Mouse (Mus musculus): ENCODE results near the gene Cuedc1.

The Cuedc1 gene

GRCm38 (mm10) chr11:88203712-88204532 lies 106.1 kb downstream of the Cuedc1 start, which contains the start of gene Mrps23:
Gene Mrps23, plus strand, starts transcription at chr11:88204388.
- TF ChIP-seq GATA4 (IDR thresholded peaks at IDR 0.05; ENCODE audit: insufficient replicate concordance, low read length) = peak; percentile 18; the same call in 1 of the 2 replicates

DNA sequence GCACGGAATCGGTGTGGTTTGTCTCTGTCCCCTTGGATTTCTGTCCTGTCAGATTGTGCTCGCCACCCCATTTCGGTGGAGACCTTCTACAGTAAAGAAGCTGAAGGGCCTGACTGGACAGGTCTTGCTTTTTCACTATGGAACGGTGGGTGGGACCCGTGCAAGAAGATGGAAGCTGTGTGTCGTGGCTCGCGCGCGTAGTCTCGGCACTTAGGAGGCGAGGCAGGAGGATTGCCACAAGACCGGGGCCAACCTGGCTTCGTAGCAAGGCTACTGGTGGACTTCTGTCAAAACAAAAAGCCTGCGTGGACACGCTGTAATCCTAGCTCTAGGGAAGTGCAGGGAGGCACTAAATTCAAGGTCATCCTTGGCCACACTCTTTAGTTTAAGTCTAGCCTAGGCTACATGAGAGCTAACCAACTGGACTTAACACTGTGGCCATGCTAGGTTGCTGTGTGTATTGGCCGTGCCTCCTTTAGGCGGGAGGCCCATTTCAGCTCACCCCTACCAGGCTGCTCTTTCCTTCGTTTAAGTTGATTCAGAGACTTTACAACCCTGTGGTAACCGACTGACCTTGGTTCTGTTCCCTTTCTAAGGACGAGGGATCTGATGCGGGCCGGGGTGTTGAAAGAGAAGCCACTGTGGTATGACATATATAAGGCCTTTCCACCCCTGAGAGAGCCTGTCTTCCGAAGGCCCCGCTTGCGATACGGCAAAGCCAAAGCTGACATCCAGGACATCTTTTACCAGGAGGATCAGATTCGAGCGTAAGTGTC lies 106.9 kb downstream of the Cuedc1 start:
- TF ChIP-seq GATA4 (IDR thresholded peaks at IDR 0.05; ENCODE audit: insufficient replicate concordance, low read length) = no peak

- no peak for TF ChIP-seq GATA4 (IDR thresholded peaks at IDR 0.05; ENCODE audit: insufficient replicate concordance, low read length)
Measured at GRCm38 (mm10) chr11:88207697-88208096, 109.8 kb downstream of the Cuedc1 start.

DNA sequence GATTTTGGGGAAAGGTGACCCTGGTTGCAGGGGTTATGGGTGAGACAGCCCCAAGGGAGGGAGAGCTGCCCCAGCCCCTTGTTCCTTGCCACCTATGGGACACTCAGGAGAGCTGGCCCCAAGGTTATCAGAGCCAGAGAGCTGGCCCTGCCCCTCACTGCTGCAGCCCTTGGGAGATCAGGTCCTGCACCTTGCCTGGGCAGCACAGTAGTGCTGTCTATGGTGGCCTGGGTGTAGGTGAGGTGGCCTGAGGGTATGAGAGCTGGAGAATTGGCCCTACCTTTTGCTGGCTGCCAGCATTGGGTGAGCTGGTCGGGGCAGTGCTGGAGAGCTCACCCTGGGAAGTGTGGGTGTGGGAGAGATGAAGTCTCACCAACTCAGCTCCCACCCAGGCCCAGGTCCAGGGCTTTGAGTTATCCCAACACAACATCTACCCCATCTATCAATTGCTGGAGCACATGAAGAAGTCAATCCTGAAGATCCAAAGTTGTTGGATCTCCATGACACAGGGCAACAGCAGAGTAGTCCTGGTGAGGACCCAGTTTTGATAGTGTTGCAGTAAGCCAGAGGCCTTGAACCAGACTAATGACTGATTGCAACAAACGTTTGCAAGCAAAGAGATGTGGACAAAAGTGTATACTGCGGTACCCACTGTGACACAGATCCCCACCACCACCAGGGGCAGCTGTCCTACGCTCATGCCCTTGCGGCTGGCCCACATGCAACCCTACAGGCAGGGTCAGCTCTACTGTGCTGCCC lies 114.1 kb downstream of the Cuedc1 start:
- no peak for TF ChIP-seq GATA4 (IDR thresholded peaks at IDR 0.05; ENCODE audit: insufficient replicate concordance, low read length)

GRCm38 (mm10) chr11:88213757-88214156 lies 115.9 kb downstream of the Cuedc1 start:
- no peak for TF ChIP-seq GATA4 (IDR thresholded peaks at IDR 0.05; ENCODE audit: insufficient replicate concordance, low read length)

DNA sequence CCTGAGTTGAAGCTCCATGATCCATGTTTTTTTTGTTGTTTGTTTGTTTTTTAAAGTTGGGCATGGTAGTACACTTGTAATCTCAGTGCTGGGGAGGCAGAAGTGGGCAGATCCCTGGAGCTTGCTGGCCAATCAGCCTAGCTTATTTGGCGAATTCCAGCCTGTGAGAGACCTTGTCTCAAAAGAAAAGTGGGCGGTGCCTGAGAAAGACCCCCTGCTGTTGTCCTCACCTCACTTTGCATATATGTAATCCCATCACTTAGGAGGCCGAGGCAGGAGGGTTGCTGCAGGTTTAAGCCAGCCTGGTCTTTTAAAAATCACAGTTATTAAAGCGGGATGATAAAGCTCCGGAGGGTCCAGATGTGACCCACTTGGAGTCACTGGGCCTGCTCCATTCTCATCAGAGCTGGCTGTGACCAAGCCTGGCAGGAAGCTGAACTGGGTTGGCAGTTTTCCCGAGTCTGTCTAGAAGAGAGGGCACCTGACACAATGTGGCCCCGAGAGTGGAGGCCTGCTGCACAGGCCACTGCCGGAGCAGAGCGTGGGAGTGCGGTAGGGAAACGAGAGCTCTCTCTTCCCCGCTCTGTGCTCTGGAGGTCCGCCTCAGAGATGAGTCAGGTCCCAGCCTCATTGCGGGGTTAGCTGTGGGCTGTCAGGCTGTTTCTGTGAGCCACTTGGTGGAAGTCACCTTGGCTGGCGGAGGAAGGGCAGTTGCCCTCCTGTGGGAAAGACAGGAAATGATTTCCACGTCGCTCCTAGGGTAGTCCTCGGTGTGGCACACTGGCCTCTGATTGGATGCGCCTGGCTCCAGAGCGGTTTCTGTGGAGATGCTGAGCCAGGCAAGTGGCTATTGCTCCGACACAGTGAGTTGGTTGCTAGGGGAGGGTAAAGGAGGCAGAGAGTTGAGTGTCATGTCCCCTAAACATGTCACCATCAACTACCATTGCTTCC lies 117.3 kb downstream of the Cuedc1 start:
- no peak for TF ChIP-seq GATA4 (IDR thresholded peaks at IDR 0.05; ENCODE audit: insufficient replicate concordance, low read length)

- TF ChIP-seq GATA4 (IDR thresholded peaks at IDR 0.05; ENCODE audit: insufficient replicate concordance, low read length) = no peak
Measured at GRCm38 (mm10) chr11:88216231-88216685, 118.4 kb downstream of the Cuedc1 start.

DNA sequence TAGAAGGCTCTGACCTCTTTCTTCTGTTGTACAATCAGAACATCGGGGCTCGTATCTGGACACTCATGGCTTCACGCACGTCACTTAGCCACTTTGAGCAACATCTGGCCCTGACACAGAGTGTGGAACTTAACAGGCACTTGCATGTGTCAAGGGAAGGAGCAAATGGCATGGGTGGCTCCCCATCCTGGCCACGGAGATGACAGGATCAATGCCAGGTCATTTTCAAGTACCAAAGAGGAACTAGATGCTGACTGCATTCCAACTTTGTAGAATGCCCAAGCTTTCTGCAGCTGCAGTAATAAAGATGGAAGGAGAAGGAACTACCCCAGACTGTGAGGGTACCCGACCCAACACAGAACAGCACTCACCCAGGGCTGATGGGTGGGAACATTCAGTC lies 120.3 kb downstream of the Cuedc1 start:
- TF ChIP-seq GATA4 (IDR thresholded peaks at IDR 0.05; ENCODE audit: insufficient replicate concordance, low read length) = no peak

- TF ChIP-seq GATA4 (IDR thresholded peaks at IDR 0.05; ENCODE audit: insufficient replicate concordance, low read length) = no peak
Measured at GRCm38 (mm10) chr11:88218586-88218985, 120.7 kb downstream of the Cuedc1 start.

- no peak for TF ChIP-seq GATA4 (IDR thresholded peaks at IDR 0.05; ENCODE audit: insufficient replicate concordance, low read length)
Measured at GRCm38 (mm10) chr11:88221929-88222475, 124.1 kb downstream of the Cuedc1 start.

GRCm38 (mm10) chr11:88227001-88227957 lies 129.4 kb downstream of the Cuedc1 start:
- no peak for TF ChIP-seq GATA4 (IDR thresholded peaks at IDR 0.05; ENCODE audit: insufficient replicate concordance, low read length)

GRCm38 (mm10) chr11:88231213-88231790 lies 133.4 kb downstream of the Cuedc1 start:
- TF ChIP-seq GATA4 (IDR thresholded peaks at IDR 0.05; ENCODE audit: insufficient replicate concordance, low read length) = no peak

All from liver, adult (tissue).